Mouse (Mus musculus): ENCODE data around the gene Rad51b. TPM values are rescaled to one million over a fixed set of nuclear protein-coding genes. Genes with fewer than 3 reads are reported as not detected.
A peak's percentile ranks its signal among the peaks of the same experiment; 100 is the strongest.

The Rad51b gene
- total RNA-seq, 2 experiments from 2014 or later: 0.63 to 1.7 TPM

DNA sequence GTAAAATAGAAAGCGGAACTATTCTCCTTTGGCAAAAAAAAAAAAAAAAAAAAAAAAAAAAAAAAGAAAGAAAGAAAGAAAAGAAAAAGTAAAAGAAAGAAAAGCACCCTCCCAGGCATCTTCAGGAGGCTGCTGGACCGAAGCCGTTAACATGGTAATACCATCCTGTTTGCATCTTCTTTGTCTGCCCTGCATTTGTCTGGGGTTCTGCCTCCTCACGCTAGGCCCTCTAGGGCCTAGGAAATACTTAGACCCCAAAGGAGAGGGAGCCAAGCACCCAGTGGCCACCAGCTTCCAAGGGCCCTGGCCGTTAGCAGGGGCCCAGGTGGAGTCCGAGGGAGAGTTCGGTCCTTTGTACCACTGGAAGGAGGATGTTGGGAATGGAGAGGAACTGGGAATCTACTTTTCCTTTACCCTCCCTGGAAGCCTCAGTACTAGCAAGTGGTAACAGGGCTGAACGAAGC is 510.9 kb downstream of the Rad51b start:
- no peak for DNase-seq

DNA sequence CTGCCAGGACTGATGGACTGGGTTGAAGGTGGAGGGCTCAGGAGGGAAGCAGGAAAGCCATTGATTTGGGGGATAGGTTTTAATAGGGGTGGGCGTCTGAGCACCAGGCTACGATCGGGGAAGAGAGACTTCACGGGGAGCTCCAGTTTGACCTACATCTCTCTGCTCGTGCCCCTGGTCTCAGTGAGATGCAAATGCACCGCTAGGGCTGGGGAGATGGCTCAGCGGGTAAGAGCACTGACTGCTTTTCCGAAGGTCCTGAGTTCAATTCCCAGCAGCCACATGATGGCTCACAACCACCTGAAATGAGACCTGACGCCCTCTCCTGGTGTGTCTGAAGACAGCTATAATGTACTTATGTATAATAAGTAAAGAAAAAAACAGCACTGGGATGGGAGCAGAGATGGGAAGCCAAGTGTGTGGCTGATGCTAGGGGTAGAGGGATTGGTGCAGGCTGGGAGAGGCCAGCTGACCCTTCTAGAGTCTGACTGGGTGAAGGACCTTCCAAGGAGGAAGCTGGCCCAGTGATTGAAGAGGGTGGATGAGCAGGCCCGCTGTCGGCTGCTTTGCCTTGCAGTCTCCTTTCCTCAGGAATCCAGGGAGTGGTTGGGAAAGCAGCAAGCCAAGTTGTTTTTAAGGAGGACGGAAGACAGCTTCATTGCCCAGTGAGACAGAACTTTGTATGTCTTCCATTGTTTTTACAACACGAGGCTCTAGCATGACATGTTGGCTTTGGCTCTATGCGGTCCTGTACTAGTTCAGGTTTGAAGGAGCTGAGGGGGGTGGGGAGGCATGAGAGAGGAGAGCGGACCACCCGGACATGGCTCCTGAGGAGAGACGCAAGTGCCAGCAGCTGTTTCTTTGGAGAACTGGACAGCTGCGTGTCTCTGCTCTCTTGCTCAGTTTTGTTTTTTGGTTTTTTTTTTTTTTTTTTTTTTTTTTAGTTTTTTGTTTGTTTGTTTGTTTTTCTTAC is 511.6 kb downstream of the Rad51b start:
- no peak for DNase-seq

- no peak for DNase-seq
Observed at GRCm38 (mm10) chr12:79809518-79809917, 512.4 kb downstream of the Rad51b start.

GRCm38 (mm10) chr12:79812422-79812821 is 515.3 kb downstream of the Rad51b start:
- no peak for DNase-seq

- no peak for DNase-seq
Observed at GRCm38 (mm10) chr12:79812838-79813563, 515.9 kb downstream of the Rad51b start.

DNA sequence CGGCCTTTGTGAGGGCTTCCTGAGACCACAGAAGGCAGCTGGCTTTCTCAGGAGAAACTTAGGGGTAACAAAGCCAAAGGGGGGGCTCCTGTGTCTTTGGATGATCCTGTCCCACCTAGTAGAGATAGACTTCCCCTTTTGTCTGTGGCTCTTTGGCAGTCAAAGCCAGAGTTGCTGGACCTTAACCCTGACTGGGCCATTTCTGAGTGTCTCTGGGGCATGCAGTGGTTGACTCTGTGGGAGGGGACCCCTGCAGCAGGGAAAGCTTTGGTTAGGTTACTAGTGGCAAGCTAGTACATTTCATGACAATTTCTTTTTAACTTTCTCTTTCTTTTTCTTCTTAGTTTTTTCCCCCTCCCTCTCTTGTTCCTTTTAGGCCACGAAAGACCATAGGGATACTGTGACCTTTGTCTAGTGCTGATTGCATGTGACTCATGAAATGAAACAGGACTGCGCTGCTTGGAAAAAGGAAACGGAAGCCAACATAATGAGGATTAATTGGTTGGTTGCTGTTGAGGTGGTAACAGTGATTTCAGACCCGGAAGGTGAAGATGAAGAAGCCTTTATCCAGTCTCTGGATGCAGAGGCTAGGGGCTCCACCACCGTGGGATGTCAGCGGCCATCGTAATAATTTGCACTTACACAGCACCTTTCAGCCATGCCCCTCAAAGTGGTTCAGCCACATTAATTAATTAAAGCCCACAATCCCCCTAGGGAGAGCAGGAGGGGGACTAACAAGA is 516.7 kb downstream of the Rad51b start:
- no peak for DNase-seq

GRCm38 (mm10) chr12:79814312-79815091 is 517.4 kb downstream of the Rad51b start:
- DNase-seq: no peak

DNA sequence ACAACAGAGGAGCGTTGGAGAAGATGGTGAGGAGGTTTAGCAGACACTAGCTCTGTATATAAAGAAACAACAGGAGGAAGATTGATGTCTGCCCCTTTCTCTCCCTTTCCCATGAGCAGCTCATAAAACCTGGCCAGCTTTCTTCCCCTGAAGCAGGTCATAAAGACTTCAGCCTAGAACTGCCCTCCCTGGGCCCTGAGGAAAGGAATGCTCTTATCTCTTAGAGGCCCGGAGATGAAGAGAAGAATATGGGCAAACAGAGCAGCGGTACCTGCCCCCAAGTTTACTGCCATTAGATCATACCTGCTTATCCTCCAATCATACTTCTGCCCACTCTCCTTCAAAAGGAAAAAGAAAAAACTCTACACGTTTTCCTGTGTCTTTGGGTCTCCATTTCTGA is 519.2 kb downstream of the Rad51b start:
- no peak for DNase-seq

DNA sequence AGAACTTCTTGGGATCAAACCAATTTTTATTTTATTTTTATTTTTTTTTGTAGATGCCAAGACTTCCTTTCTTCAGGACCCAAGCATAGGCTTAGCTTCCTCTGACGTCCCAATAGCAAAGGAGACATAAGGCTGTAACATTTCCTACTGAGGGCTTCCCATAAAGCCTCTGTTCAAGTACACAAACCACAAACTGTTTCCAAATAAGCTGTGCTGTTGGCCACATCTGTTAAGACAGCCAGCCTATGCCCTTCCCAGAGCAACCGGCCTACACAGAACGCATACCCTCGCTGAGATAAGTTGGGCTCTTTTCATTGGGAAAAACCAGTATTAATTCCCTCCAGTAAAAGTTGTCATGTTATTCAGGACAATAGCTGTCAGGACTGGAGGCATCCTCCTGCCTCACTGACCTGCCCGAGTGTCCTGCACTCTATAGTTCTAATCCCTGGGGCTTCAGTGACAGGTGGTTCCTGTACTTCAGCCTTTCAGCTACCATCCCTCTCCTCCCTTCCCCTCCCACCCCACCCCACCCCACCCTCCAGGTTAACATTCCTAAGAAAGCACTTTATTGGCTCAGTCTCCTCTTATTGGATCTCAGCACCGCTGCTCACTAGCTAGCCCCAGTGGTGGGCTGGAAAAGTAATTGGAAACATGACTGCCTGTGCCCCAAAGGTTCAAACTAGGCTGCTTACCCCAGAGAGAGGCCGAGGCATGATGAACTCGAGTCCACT is 523.3 kb downstream of the Rad51b start:
- DNase-seq: no peak

- peak; percentile 33 for DNase-seq
Observed at GRCm38 (mm10) chr12:79821901-79822300, 524.8 kb downstream of the Rad51b start.

DNA sequence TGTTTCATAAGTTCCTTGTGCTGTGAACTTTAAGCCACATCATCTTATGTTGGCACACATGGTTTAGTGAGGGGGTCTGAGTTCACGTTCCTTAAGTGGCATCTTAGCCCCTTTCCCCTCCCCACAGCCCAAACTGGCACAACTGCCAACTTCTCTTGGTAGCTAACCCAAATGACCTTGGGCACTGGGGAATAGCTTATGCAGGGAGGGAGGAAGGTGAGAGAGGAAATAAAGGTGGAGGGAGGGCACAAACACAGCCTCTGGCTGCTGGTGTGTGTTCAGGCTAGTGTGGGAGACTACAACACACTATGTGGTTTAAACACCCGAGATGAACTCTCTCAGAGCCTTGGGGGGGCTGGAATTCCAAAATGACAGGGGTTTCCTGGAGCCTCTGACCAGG is 525.3 kb downstream of the Rad51b start:
- no peak for DNase-seq

GRCm38 (mm10) chr12:79825922-79826321 is 528.8 kb downstream of the Rad51b start:
- no peak for DNase-seq

DNA sequence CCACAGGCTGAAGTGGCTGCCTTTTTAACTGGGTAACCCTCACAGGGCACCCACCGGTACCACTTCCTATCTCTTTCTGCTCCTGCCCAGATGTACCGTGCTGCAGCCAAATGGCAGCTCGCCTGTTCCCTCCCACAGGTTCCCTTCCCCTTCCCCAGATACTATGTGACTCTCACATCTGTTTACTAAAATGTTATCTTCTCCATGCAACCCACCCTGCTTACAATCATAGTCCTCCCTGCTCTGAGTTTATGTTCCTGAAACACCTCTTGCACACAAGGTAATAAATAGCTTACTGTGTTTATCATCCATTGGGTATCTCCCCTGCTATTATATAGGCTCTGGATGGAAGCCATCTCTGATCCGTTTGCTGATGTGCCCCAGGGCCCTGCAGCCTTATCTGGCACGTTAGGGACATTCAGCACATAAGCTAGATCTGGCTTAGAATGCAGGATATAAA is 530.2 kb downstream of the Rad51b start:
- DNase-seq: no peak

DNA sequence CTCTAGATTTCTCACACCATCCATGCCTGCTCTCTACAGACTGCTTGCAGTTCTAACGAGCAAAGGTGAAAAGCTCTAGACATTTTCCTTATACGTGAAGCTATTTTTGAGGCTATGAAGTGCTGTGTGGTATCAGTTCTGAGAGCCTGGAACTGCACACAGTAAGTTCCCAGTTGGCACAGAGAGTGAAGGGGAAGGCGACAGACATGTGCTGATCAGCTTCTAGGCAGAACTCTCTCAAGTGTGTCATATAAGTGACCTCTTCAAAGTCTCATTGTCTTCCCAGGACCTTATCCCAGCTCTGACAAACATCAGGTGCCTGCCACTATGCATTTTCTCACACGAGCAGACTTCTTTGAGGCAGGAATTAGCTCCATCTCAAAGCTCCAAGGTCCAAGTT is 530.7 kb downstream of the Rad51b start:
- no peak for DNase-seq

DNA sequence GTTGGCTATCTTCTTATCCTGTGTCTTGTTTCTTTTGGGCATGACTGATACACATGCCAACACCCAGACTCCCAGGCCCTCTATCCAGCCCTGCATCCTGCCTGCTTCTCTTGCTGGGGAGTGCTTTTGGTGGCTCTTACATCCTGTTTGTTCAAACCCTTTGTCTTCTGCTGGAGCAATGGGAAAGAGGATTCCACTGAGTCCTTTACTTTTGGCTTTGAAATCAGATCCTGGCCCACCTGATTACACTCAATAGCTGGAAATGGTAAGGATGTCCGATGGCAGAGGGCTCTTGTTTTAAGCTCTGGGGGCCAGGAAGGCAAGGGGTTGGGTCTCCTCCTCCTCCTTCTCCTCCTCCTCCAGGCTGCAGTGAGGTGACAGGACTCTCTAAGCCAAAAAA is 533.6 kb downstream of the Rad51b start:
- DNase-seq: no peak

DNA sequence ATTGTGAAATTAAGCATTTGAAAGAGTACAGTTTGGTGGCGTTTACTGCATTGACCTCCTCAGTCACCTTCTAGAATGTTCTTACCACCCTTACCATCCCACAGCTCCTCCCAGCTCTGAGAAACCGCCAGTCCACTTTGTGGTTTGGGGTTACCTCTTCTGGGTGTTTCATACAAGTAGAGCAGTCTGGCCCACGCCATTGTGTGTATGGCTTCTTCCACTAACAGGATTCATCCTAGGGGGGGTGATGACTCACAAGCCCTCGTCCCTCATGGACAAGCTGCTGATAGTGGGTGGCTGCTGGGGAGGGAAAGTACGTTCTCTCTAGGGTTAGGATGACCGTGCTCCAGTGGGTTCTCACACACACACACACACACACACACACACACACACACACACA is 535.5 kb downstream of the Rad51b start:
- no peak for DNase-seq

DNA sequence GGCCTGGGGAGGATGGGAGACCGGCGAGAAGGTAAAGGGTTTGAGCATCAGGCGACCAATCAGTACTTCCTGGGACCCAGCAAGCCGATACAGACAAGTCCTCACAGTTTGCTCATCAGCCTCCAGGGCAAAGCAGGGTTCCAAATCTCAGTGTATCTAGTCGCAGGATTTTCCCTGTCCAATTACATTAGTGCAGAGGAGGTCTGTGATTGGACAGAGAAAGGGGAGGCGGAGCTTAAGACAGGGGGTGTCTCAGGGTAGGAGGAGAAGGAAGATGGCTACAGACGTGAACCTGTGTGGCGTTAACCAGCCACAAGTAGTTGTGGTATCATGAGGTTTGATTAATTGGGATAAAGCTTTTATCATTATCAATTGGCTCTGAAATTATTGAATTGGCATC is 538.4 kb downstream of the Rad51b start:
- no peak for DNase-seq

DNA sequence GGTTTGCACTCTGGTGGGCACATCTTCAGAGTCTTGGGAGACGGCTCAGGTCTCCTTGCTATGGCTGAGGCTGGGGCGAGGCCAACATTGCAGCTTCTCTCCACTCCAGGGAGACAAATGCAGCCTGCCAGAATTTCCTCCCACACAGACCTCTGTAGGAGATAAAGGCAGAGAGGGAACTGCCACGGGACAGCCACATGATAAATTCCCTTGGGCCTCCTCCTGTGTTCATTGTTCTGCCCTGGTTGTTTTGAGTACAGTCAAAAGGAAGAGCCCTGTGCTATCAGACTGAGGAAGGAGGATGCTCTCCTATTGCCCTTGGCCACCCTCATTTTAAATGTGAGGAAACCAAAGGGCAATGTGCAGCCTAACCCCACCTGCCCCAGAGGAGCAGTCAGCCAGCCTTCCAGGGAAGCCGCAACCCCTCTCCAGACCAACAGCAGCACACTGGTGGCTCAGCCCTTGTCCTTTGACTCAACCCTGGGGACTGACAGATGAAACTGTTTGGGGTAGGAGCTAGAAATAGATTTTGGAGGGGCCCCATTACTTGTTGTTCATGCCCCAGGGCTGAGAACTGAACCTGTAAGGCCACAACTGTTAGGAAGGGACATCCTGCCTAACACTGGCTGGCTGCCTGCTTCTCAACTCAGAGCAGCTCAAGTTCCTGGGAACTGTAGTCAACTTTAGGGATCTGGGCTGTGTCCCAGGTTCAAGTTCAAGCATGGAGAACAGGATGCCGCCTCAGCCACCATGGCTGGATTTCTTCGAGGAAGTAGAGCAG is 541.3 kb downstream of the Rad51b start:
- peak; percentile 49 for DNase-seq

GRCm38 (mm10) chr12:79839096-79839941 is 542.2 kb downstream of the Rad51b start:
- DNase-seq: no peak
